Mouse (Mus musculus) kidney, embryonic 14.5 days (tissue): ENCODE measurements around the gene Ppp2r3c. TPM values are rescaled to one million over a fixed set of nuclear protein-coding genes. Genes with fewer than 3 reads are reported as not detected.
"Not testable (repeated sequence)": the region's sequence is repeated elsewhere in the genome, so short reads cannot be mapped to it uniquely, and the experiment has no call there.

Experiments
- ATAC-seq: fragments of 200-750 bp; cut with Nextera tagmentation; 2 replicates; pipeline ENCODE4 v1.8.0; 2017; ENCODE audit warnings: moderate number of reproducible peaks, mild to moderate bottlenecking, moderate TSS enrichment, moderate library complexity; ENCODE audit not compliant: low FRiP score, low TSS enrichment
- H3K27ac ChIP-seq: fragments of 300-500 bp; sonication (generic); 2 replicates; pipeline ENCODE4 v1.5.1; 2014; ENCODE audit warnings: low read depth, mild to moderate bottlenecking, low read length, moderate library complexity, mixed read lengths
- H3K27me3 ChIP-seq: fragments of 300-500 bp; sonication (generic); 2 replicates; pipeline ENCODE4 v1.6.1; 2014; ENCODE audit warnings: mild to moderate bottlenecking, low read length; ENCODE audit not compliant: control insufficient read depth, insufficient read depth
- H3K36me3 ChIP-seq: fragments of 300-500 bp; sonication (generic); 2 replicates; pipeline ENCODE4 v1.6.1; 2014; ENCODE audit warnings: low read length, mixed read lengths; ENCODE audit not compliant: control insufficient read depth, insufficient read depth
- H3K4me1 ChIP-seq: fragments of 300-500 bp; sonication (generic); 2 replicates; pipeline ENCODE4 v1.6.1; 2014; ENCODE audit warnings: low read length, mixed read lengths; ENCODE audit not compliant: control insufficient read depth, insufficient read depth
- H3K4me2 ChIP-seq: fragments of 300-500 bp; sonication (generic); replicated peaks from 2 replicates; pipeline ENCODE4 v1.6.1; 2014; ENCODE audit warnings: low read depth, mild to moderate bottlenecking, low read length
- H3K4me3 ChIP-seq: fragments of 300-500 bp; sonication (generic); 2 replicates; pipeline ENCODE4 v1.5.1; 2014; ENCODE audit warnings: mild to moderate bottlenecking, low read length
- H3K9ac ChIP-seq: fragments of 300-500 bp; sonication (generic); 2 replicates; pipeline ENCODE4 v1.6.1; 2014; ENCODE audit warnings: low read depth, mild to moderate bottlenecking, low read length, moderate library complexity
- H3K9me3 ChIP-seq: fragments of 300-500 bp; sonication (generic); 2 replicates; pipeline ENCODE4 v1.6.1; 2016; ENCODE audit warnings: low read length; ENCODE audit not compliant: control insufficient read depth
- WGBS: fragments of 180-500 bp; shearing (Covaris S2); extraction: QIAGEN DNeasy Blood & Tissue Kit; methylation state at CpG from one replicate; pipeline ENCODE4 v1.1.7; 2014; 5-methylcytosine and 5-hydroxymethylcytosine counted together
- polyA plus RNA-seq: library from polyadenylated mRNA; unstranded; fragments of >200 nt; fragmentation: Nextera tagmentation; extraction: Ambion mirVana; gene quantifications from 2 replicates; pipeline ENCODE4 v1.2.1, GENCODE M21; 2014

Gene Ppp2r3c
- polyA plus RNA-seq, 1 experiment from 2014 or later = 20.3 TPM

DNA sequence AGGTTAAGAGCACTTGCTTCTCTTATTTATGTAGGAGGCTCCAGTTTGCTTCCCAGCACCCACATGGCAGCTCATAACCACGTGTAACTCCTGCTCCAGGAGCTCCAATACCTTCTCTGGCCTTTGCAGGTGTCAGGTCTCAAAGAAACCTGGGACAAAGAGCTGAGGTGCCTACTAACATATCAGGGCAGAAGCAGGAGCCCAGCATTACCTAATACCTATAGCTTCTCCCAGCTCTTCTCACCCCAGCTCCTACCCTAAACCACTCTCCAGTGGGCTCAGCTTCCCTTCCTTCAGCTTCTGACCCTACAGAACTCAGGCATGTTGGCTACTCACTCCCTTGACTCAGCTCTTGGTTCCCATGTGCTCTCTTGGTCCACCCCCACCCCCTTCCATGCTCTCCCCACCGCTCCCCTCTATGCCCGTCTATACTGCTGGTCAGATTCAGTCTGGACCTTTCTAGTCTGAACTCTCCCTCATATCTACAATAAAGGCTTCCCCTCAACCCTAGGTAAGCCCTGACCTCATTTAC lies 1.9 kb downstream of the Ppp2r3c start:
- H3K27ac ChIP-seq = no peak overlapping the region
- peak overlapping the region; percentile 53; the same call in 1 of the 2 replicates for H3K4me2 ChIP-seq
- WGBS = 86% methylated on average over 3 of the region's 3 CpGs
- H3K4me3 ChIP-seq = peak overlapping the region; percentile 66; the same call in 1 of the 2 replicates
- ATAC-seq = no peak
- no peak overlapping the region for H3K9ac ChIP-seq
- no peaks in the 10 kb centered on the region for H3K27me3 ChIP-seq
- peaks cover 8% of the 10 kb centered on the region; the same call in 1 of the 2 replicates for H3K4me1 ChIP-seq
- no peaks in the 10 kb centered on the region for H3K9me3 ChIP-seq
- H3K36me3 ChIP-seq = peaks cover 28% of the 10 kb centered on the region

DNA sequence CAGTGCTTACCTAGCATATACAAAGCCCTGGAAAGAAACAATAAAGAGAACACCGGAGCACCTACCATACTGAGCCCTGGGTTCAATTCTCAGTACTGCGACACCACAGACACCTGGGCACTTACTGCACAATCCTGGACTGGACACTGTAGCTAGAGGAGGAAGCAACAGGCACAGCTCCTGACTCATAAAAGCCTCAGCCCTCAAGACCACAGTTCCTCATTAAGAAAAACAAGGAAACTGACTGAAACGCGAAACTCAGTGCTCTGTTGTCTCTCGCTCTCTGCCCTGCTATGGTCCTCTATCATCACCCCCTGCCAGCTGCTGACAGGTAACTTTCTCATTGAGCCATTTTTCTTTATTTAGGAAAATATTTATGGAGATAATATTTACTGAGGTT lies 3.5 kb downstream of the Ppp2r3c start, which contains the start of gene 1110008L16Rik:
1110008L16Rik (plus strand) TSS at position 242 of the 400 bp plus-strand sequence.
- no peak within 1 kb of the TSS for H3K9ac ChIP-seq
- H3K27me3 ChIP-seq = no peaks in the 10 kb centered on the region
- no peak within 1 kb of the TSS for H3K4me3 ChIP-seq
- no peak for ATAC-seq
- H3K27ac ChIP-seq = no peak within 1 kb of the TSS
- peaks cover 8% of the 10 kb centered on the region; the same call in 1 of the 2 replicates for H3K4me1 ChIP-seq
- WGBS = 72% methylated on average over 5 of the region's 5 CpGs
- H3K9me3 ChIP-seq = no peaks in the 10 kb centered on the region
- H3K4me2 ChIP-seq = no peak within 1 kb of the TSS
- peaks cover 40% of the 10 kb centered on the region for H3K36me3 ChIP-seq

DNA sequence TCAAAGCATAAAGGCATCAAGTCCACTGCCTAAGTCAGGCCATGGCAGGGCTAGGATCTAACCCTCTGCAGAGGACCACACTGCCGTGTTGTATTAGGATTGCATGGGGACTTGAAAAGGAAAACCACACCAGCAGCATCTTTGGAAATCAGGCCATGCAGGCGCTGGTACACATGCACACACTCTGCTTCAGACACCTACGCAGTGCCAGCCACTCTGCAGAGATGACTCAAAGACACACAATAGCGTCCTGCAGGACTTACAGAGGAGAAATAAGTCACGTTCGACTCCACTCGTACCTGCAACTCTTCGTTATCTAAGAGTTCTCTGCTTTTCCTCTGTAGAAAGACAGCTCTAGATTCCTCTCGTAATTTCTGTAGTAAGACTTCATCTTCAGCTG lies 4.7 kb downstream of the Ppp2r3c start:
- H3K36me3 ChIP-seq = peaks cover 51% of the 10 kb centered on the region
- no peak overlapping the region for H3K9ac ChIP-seq
- no peaks in the 10 kb centered on the region for H3K9me3 ChIP-seq
- WGBS = 96% methylated on average over 9 of the region's 9 CpGs
- H3K4me2 ChIP-seq = no peak overlapping the region
- no peak overlapping the region for H3K27ac ChIP-seq
- no peaks in the 10 kb centered on the region for H3K27me3 ChIP-seq
- H3K4me3 ChIP-seq = no peak overlapping the region
- H3K4me1 ChIP-seq = peaks cover 8% of the 10 kb centered on the region; the same call in 1 of the 2 replicates
- ATAC-seq = no peak

DNA sequence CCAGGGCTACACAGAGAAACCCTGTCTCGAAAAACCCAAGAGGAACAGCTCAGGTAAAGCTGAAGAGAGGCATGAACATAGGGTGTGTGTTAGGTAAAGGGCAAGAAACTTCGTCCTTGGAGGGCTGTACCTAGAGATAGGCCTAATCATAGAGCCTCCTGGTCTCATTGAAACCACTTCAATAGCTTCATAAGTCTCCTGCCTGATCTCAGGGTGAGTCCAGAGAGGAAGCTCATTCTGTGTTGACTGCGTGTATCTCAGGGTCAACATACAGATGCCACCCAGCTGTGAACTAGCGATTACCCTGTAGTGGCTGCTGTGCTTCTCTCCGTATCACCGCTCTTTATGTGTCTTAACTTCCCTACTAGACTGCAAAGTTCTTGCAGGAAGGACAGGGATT lies 25.2 kb downstream of the Ppp2r3c start:
- ATAC-seq, H3K4me2 ChIP-seq, H3K27ac ChIP-seq, H3K4me1 ChIP-seq, H3K27me3 ChIP-seq, H3K4me3 ChIP-seq, H3K36me3 ChIP-seq, H3K9me3 ChIP-seq, H3K9ac ChIP-seq: not testable (repeated sequence)
- 89% methylated on average over 3 of the region's 6 CpGs for WGBS

DNA sequence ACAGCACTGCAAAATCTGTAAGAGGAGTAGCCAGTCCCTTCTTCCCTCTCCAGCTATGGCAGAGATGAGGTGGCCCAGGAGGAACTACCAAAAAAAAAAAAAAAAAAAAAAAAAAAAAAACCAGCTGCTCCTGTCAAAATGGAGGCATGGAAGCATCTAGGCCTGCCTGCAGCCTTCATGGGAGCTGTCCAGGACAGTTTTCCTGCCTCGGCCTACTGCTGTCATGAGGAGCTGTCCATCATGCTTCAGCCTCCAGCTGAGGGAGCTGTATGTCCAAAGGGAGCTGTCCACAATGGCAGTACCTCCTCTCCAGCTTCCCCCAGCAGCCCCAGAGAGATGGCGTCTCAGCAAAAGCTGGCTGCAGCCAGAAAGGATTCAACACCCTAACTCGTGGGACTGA lies 30.6 kb downstream of the Ppp2r3c start:
- H3K27me3 ChIP-seq = no peaks in the 10 kb centered on the region
- no peak overlapping the region for H3K4me2 ChIP-seq
- no peaks in the 10 kb centered on the region for H3K4me1 ChIP-seq
- 75% methylated on average over 3 of the region's 3 CpGs for WGBS
- H3K9me3 ChIP-seq = no peaks in the 10 kb centered on the region
- no peak overlapping the region for H3K9ac ChIP-seq
- H3K27ac ChIP-seq = no peak overlapping the region
- no peaks in the 10 kb centered on the region for H3K36me3 ChIP-seq
- H3K4me3 ChIP-seq = no peak overlapping the region
- no peak for ATAC-seq

DNA sequence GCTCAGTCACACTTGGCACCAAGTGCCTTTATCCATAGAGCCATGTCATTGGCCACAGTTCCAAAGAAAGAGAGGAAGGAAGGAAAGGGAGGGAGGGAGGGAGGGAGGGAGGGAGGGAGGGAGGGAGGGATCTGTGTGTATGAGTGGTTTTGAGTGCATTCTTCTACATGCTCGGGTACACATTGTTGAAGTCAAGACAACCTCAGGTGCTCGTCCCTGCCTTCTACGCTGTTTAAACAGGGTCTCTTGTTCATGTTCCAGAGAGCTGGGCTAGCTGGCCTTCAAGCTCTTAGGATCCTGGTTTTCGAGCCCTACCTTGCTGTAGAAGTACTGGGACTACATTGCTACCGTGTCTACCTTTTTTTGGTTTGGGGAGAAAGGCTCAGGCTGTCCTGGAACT lies 39.4 kb downstream of the Ppp2r3c start:
- not testable (repeated sequence) for ATAC-seq

DNA sequence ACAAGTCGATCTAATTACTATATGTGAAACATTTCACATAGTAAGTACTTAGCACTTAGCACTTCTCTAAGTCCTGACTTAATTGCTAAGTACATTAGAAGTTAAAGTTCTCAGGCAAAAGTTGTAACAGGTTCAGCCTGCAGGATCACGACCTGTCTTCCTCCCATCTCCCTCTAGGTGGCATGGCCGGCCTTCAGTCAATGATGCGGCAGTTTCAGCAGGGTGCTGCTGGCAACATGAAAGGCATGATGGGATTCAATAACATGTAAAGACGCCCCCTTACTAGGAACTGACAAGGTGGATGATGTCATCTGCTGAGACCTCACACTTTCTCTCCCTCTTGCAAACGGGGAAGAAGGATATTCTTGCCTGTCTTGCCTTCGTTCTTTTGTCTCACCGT lies 40.8 kb downstream of the Ppp2r3c start:
- H3K4me3 ChIP-seq, H3K27me3 ChIP-seq, H3K4me1 ChIP-seq, H3K9me3 ChIP-seq, H3K36me3 ChIP-seq, H3K4me2 ChIP-seq, H3K27ac ChIP-seq, ATAC-seq, H3K9ac ChIP-seq: not testable (repeated sequence)
- WGBS = no CpG with 5 or more reads among the region's 8 CpGs

More for the DNA sequence above, 39.4 kb downstream of the Ppp2r3c start:
- not testable (repeated sequence) for H3K27ac ChIP-seq, H3K4me3 ChIP-seq, H3K27me3 ChIP-seq, H3K9ac ChIP-seq, H3K4me1 ChIP-seq, H3K4me2 ChIP-seq, H3K36me3 ChIP-seq, H3K9me3 ChIP-seq
- no CpG with 5 or more reads among the region's 5 CpGs for WGBS

DNA sequence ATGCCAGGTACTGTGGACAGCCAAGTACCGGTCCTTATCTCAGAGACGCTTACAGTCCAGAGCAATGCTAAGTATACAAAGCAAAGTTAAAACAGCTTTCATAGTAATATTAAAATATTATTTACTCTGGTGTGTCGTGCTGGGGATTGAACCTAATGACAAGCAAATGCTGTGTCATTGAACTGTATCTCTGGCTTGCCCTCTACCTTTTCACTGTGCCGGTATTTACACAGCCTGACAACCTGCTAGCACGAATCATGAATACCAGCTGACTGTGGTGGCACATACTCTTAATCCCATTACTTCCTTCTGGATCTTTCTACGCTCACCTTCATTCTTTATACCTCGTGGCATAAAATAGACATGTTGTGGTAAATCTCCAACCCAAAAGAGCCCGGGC lies 60.6 kb downstream of the Ppp2r3c start:
- WGBS = no CpG with 5 or more reads among the region's 8 CpGs
- H3K4me1 ChIP-seq, H3K27ac ChIP-seq, H3K27me3 ChIP-seq, H3K4me3 ChIP-seq, H3K36me3 ChIP-seq, ATAC-seq, H3K4me2 ChIP-seq, H3K9me3 ChIP-seq, H3K9ac ChIP-seq: not testable (repeated sequence)

DNA sequence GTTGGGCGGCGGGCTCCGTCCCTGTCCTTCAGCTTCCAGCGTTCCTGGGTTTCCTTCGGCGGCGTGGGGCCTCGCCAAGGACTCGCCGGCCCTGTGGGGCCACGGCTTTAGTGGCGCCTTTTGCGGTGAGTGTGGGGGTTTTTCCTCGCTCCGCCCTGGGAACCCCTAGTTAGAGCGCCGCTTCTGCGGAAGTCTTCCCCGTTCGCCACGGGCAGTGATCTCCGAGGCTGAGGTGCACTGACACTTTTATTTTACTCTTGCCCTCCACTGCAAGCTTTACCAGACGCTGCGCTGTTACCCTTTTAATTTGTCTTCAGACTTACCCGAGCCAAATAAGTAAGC lies 72.3 kb downstream of the Ppp2r3c start:
- 1% methylated on average over 9 of the region's 25 CpGs for WGBS
- ATAC-seq, H3K27me3 ChIP-seq, H3K4me1 ChIP-seq, H3K9me3 ChIP-seq, H3K4me2 ChIP-seq, H3K9ac ChIP-seq, H3K27ac ChIP-seq, H3K36me3 ChIP-seq: not testable (repeated sequence)
- H3K4me3 ChIP-seq = peak overlapping the region; percentile 29; the same call in 1 of the 2 replicates
